Mouse (Mus musculus) hindbrain, embryonic 10.5 days (tissue): ENCODE measurements around the gene Lfng. TPM values are rescaled to one million over a fixed set of nuclear protein-coding genes. Genes with fewer than 3 reads are reported as not detected.

Experiments used
- DNase-seq: peaks from one replicate; pipeline ENCODE4 v3.0.0-alpha.2; 2017; ENCODE audit warnings: low spot score
- H3K27ac ChIP-seq: fragments of 300-500 bp; sonication (generic); 2 replicates; pipeline ENCODE4 v1.5.1; 2016; ENCODE audit warnings: mild to moderate bottlenecking, moderate library complexity
- H3K27me3 ChIP-seq: fragments of 300-500 bp; sonication (generic); 2 replicates; pipeline ENCODE4 v1.6.1; 2016; ENCODE audit warnings: mild to moderate bottlenecking; ENCODE audit not compliant: poor library complexity, insufficient read depth, severe bottlenecking
- H3K36me3 ChIP-seq: fragments of 300-500 bp; sonication (generic); 2 replicates; pipeline ENCODE4 v1.6.1; 2016; ENCODE audit warnings: mild to moderate bottlenecking, moderate library complexity
- H3K4me1 ChIP-seq: fragments of 300-500 bp; sonication (generic); replicated peaks from 2 replicates; pipeline ENCODE4 v1.6.1; 2016; ENCODE audit warnings: mild to moderate bottlenecking
- H3K4me3 ChIP-seq: fragments of 300-500 bp; sonication (generic); 2 replicates; pipeline ENCODE4 v1.5.1; 2016; ENCODE audit warnings: mild to moderate bottlenecking, moderate library complexity
- H3K9me3 ChIP-seq: fragments of 300-500 bp; sonication (generic); 2 replicates; pipeline ENCODE4 v1.6.1; 2016; ENCODE audit warnings: mild to moderate bottlenecking, moderate library complexity
- WGBS: fragments of 180-500 bp; shearing (Covaris S2); methylation state at CpG from one replicate; pipeline ENCODE4 v1.1.7; 2016; 5-methylcytosine and 5-hydroxymethylcytosine counted together
- polyA plus RNA-seq: library from polyadenylated mRNA; unstranded; fragments of >200 nt; fragmentation: Nextera tagmentation; extraction: Ambion mirVana; gene quantifications from 2 replicates; pipeline ENCODE4 v1.2.1, GENCODE M21; 2016

The Lfng gene
- polyA plus RNA-seq, 1 experiment from 2014 or later, result 40.9 TPM

DNA sequence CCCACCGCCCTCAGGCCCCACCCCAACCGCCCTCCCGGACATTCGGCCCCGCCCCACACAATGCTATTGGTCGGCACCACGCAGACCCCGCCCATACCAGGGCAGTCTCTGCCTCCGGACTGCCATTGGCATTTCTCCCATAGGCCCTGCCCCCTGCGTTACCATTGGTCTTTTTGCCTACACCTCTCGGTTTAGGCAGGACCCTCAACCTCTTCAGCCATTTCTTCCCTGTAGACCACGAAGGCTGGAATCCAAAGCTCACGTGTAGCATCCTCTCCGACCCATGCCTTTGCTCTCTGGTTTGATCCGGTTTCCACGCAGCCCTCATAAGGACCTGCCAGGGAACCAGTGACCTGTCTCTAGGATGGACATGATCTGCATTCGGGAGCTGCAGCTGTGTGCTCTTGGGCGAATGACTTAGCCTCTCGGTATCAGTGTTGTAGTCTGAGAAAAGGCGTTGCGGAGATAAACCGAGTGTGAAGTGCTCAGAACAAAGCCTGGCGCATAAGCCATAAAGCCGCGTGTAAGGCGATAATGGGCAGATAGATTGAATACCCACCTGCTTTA lies 42.1 kb downstream of the Lfng start:
- Histone ChIP-seq H3K4me1 (peaks cover 52% of the 10 kb centered on the region), H3K27me3 (no peaks in the 10 kb centered on the region; the same call in 1 of the 2 replicates), H3K9me3 (no peaks in the 10 kb centered on the region), H3K36me3 (peaks cover 31% of the 10 kb centered on the region), H3K4me3 (peak overlapping the region; percentile 98), H3K27ac (peak overlapping the region; percentile 100)
- 5% methylated on average over 26 of the region's 26 CpGs for WGBS
- peak; percentile 99 for DNase-seq

DNA sequence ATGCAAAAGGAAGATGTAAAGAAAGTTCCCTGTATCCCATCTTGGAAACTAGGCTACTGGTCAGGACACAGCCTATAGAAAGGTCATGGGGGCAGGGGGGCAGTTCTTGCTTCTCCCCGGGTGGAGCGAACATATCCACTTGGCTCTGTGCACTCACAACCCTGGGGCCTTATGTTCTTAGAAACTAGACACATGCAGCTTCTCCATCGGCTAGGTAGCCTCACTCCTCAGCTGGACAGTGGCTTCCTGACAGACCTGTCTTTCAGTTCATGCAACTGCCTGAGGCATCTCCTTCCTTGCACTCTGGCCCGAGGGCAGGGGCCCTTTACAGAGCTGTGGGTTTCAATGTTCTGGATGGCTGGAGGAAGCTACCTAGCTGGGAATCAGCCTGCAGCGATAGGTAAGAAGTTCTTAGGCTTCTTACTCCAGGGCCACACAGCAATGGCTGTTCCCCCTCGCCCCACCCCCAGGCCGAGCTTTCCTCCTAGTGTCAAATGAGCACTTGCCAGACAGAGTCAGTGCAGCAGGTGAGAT lies 42.8 kb downstream of the Lfng start:
- 67% methylated on average over 7 of the region's 7 CpGs for WGBS

DNA sequence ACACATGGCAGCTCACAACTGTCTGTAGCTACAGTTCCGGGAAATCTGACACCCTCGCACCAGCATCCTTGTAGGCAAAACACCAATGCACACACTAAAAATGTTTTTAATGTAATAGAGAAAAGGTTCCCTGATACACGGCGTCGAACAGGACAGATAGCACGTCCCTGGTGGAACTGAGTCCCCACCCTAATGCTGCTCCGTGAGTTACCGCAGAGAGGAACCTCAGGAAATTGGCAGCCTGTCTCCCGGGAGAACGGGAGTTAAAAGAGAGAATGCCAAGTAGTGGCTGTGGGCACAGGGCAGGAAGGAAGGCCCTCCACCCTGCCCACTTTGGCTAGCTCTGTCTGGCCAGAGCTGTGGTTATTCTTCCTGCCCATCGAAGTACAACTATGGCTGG lies 44.1 kb downstream of the Lfng start:
- 86% methylated on average over 11 of the region's 11 CpGs for WGBS
- no peaks in the 10 kb centered on the region; the same call in 1 of the 2 replicates for H3K27me3 ChIP-seq
- H3K27ac ChIP-seq, result no peak overlapping the region
- no peak overlapping the region for H3K4me3 ChIP-seq
- DNase-seq, result no peak
- no peaks in the 10 kb centered on the region for H3K9me3 ChIP-seq
- peaks cover 11% of the 10 kb centered on the region for H3K36me3 ChIP-seq
- peaks cover 36% of the 10 kb centered on the region for H3K4me1 ChIP-seq

More for the DNA sequence above, 42.8 kb downstream of the Lfng start:
- no peak for DNase-seq
- peaks cover 24% of the 10 kb centered on the region for H3K36me3 ChIP-seq
- H3K4me3 ChIP-seq, result peak overlapping the region; percentile 98; the same call in 1 of the 2 replicates
- H3K4me1 ChIP-seq, result peaks cover 49% of the 10 kb centered on the region
- peak overlapping the region; percentile 100; the same call in 1 of the 2 replicates for H3K27ac ChIP-seq
- no peaks in the 10 kb centered on the region; the same call in 1 of the 2 replicates for H3K27me3 ChIP-seq
- H3K9me3 ChIP-seq, result no peaks in the 10 kb centered on the region

- 78% methylated on average over 7 of the region's 7 CpGs for WGBS
- Histone ChIP-seq H3K9me3 (no peaks in the 10 kb centered on the region), H3K27ac (no peak overlapping the region), H3K27me3 (no peaks in the 10 kb centered on the region; the same call in 1 of the 2 replicates), H3K36me3 (no peaks in the 10 kb centered on the region), H3K4me3 (no peak overlapping the region), H3K4me1 (peaks cover 23% of the 10 kb centered on the region)
- DNase-seq, result no peak
Measured at GRCm38 (mm10) chr5:140652587-140652986, 45.5 kb downstream of the Lfng start.

DNA sequence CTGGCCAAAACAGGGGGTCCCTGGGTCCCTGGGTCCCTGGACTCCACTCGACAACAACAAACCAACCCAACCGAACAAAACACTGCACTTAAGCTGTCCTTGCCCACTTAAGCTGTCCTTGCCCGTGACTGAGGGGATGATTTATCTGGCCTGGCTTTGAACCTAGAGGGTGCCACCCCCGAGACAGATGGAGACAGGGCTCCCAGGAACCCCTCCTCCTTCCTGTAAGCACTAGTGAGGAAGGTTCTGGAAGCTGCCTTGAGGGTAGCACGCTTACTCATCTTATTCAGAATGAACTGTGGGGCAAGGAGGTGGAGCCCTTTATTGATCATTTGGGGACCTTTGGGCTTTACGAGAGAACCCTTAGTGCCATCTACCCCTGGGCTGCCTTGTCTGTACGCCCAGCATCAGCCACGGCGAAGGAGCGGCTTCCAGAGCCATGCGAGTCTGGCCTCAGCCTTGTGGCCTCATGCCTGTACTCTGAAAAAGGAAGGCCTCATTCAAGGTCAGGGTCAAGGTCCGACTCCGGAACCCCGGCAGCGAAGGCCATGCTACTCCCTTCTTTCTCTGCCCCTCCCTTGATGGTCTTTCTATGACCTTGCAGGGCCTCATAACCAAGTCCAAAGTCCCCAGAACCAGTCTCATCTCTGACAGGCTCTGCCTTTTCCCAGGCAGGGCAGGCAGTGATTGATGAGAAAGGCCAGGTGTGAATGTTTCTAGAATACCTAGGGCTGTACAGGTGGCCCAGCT lies 47.2 kb downstream of the Lfng start:
- DNase-seq, result no peak
- Histone ChIP-seq H3K27ac (peak overlapping the region; percentile 45; the same call in 1 of the 2 replicates), H3K36me3 (no peaks in the 10 kb centered on the region), H3K9me3 (no peaks in the 10 kb centered on the region), H3K4me1 (peaks cover 19% of the 10 kb centered on the region), H3K4me3 (no peak overlapping the region), H3K27me3 (peaks cover under 1% of the 10 kb centered on the region; the same call in 1 of the 2 replicates)
- 85% methylated on average over 15 of the region's 15 CpGs for WGBS

DNA sequence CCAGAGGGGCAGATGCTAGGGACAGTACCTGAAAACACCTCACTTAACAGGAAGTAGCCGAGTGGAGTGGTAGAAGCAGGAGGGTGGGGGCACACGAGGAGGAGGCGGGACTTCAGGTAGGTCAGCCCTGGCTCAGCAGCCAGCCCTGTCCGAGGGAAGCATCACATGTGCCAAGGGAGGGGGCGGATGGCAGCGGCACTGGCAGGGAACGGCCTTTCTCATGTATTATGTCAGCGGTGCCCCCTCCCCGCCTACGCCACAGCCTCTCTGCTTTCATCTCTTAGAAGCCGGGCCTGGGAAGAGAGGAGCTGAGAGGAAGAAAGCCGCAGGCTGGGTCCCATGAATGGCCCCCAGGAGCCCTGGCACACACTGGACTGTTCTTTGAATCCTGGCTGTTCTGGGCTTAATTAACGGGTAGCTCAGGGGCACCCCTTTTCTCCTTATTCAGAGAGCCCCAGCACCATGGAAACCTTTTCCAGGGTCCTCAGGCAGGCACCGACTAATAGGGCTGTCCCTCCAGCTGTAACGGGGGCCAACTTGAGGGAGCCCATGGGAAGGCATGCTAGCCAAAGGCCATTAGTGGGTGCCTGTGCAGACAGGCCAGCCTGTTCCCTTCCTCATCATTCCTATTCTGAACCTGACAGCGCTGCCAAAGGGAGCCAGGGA lies 52.6 kb downstream of the Lfng start:
- Histone ChIP-seq H3K27ac (peak overlapping the region; percentile 50), H3K27me3 (0 out of 2 replicates have a peak, but pooled peaks cover 4% of the 10 kb centered on the region), H3K4me3 (no peak overlapping the region), H3K9me3 (no peaks in the 10 kb centered on the region), H3K4me1 (peaks cover 37% of the 10 kb centered on the region), H3K36me3 (0 out of 2 replicates have a peak, but pooled peaks cover 1% of the 10 kb centered on the region)
- 36% methylated on average over 16 of the region's 16 CpGs for WGBS
- DNase-seq, result no peak

GRCm38 (mm10) chr5:140660398-140660797 lies 53.3 kb downstream of the Lfng start:
- peaks cover 37% of the 10 kb centered on the region for H3K4me1 ChIP-seq
- H3K27me3 ChIP-seq, result 0 out of 2 replicates have a peak, but pooled peaks cover 4% of the 10 kb centered on the region
- 83% methylated on average over 1 of the region's 1 CpGs for WGBS
- H3K36me3 ChIP-seq, result 0 out of 2 replicates have a peak, but pooled peaks cover 6% of the 10 kb centered on the region
- H3K4me3 ChIP-seq, result no peak overlapping the region
- no peaks in the 10 kb centered on the region for H3K9me3 ChIP-seq
- H3K27ac ChIP-seq, result 0 out of 2 replicates have a peak overlapping the region, but pooled peaks have one; percentile 50
- no peak for DNase-seq

DNA sequence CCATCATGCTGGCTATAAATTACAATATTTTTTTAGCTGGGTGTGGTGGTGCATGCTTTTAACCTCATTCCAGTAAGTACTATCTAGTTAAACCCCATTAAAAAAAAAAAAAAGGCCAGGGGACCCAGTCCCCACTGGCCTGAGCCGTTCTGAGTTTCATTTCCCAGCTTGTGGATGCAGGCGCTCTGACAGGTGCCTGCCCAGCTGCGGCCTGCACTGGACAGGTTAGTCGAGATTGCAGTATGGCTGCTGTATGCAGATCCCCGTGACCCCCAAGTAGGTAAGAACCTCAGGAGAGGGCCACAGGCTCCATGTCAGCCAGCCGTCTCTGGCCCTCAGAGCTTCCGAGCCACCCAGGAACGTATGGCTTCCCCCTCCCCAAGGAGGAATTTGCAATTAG lies 54.3 kb downstream of the Lfng start:
- Histone ChIP-seq H3K4me3 (no peak overlapping the region), H3K27ac (no peak overlapping the region), H3K36me3 (peaks cover 13% of the 10 kb centered on the region; the same call in 1 of the 2 replicates), H3K27me3 (0 out of 2 replicates have a peak, but pooled peaks cover 4% of the 10 kb centered on the region), H3K9me3 (no peaks in the 10 kb centered on the region), H3K4me1 (peaks cover 37% of the 10 kb centered on the region)
- DNase-seq, result no peak
- 79% methylated on average over 8 of the region's 8 CpGs for WGBS

GRCm38 (mm10) chr5:140661875-140662643 lies 54.9 kb downstream of the Lfng start:
- Histone ChIP-seq H3K27ac (no peak overlapping the region), H3K9me3 (no peaks in the 10 kb centered on the region), H3K27me3 (0 out of 2 replicates have a peak, but pooled peaks cover 4% of the 10 kb centered on the region), H3K4me1 (peaks cover 37% of the 10 kb centered on the region), H3K36me3 (peaks cover 14% of the 10 kb centered on the region; the same call in 1 of the 2 replicates), H3K4me3 (no peak overlapping the region)
- DNase-seq, result no peak
- WGBS, result 78% methylated on average over 12 of the region's 12 CpGs

DNA sequence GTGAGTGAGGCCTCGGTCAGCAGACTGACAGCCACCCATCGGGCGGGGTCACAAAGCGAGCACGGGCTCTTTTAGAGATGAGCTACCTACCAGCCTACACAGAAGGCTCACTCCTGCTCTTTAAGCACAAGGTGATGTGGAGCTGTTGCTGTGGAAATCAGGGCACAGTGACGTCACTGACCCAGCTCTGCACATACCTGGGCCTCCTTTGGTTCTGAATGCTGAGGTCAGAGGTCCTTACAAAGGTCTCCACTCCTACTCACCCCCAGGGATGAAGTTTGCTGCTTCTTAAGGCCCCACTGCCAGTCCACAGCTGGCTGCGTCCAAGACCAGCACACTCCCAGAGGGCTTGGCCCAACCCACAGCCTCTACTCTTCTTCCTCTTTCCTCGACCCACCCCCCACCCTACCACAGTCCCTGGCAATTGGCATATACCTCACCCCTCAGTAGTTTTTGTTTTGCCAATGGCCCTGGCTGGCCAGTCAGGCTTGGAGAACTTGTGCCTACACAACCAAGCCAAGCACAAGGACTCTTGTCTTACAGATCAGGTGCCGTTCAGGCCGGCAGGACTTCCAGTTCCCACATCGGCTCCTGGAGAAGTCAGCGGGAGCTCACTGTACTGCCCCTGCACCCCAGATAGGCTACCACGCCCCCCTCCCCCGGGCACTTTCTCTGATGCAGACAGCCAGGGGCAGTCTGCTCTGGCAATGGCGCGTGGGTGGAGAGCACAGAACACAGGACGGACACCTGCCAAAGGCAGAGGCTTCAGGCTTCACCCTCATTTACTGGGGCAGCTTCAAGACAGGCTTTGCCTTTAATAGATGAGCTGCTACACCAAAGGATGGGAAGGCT lies 55.8 kb downstream of the Lfng start:
- Histone ChIP-seq H3K4me1 (peaks cover 33% of the 10 kb centered on the region), H3K36me3 (peaks cover 23% of the 10 kb centered on the region), H3K4me3 (no peak overlapping the region), H3K9me3 (no peaks in the 10 kb centered on the region), H3K27me3 (0 out of 2 replicates have a peak, but pooled peaks cover 4% of the 10 kb centered on the region), H3K27ac (peak overlapping the region; percentile 35; the same call in 1 of the 2 replicates)
- 67% methylated on average over 17 of the region's 17 CpGs for WGBS
- DNase-seq, result no peak

DNA sequence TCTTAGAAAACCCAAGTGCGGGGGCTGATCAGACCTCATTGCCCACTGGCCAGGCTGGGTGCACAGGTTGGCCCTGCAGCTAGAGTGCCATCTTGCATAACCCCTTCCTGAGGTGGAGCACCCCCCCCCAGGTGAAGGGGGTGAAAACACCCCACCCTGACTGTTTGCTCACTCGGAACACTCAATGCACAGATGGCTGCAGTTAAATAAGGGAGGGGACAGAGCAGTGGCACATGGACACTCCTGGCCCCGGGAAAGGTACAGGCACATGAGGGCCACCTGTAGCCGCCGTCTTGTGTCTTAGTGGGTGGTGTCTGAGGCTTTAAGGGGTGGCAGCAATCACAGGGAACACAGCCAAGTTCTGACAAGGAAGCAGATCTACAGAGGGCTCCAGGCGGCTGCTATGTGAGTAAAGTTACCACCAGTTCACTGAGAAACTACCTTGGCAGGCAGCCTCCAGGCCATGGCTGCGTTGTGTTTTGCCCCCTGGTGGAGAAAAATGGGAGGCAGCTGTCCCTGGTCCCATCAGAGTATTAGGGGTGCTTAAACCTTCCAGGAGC lies 56.6 kb downstream of the Lfng start:
- H3K4me1 ChIP-seq, result peaks cover 33% of the 10 kb centered on the region
- H3K36me3 ChIP-seq, result peaks cover 30% of the 10 kb centered on the region
- peak overlapping the region; percentile 35; the same call in 1 of the 2 replicates for H3K27ac ChIP-seq
- H3K4me3 ChIP-seq, result no peak overlapping the region
- 0 out of 2 replicates have a peak, but pooled peaks cover 4% of the 10 kb centered on the region for H3K27me3 ChIP-seq
- WGBS, result 66% methylated on average over 7 of the region's 7 CpGs
- peak; percentile 52 for DNase-seq
- H3K9me3 ChIP-seq, result peaks cover 2% of the 10 kb centered on the region; the same call in 1 of the 2 replicates
